8 mouse cellular contexts compared by ENCODE assay signal in the genomic region with DNA sequence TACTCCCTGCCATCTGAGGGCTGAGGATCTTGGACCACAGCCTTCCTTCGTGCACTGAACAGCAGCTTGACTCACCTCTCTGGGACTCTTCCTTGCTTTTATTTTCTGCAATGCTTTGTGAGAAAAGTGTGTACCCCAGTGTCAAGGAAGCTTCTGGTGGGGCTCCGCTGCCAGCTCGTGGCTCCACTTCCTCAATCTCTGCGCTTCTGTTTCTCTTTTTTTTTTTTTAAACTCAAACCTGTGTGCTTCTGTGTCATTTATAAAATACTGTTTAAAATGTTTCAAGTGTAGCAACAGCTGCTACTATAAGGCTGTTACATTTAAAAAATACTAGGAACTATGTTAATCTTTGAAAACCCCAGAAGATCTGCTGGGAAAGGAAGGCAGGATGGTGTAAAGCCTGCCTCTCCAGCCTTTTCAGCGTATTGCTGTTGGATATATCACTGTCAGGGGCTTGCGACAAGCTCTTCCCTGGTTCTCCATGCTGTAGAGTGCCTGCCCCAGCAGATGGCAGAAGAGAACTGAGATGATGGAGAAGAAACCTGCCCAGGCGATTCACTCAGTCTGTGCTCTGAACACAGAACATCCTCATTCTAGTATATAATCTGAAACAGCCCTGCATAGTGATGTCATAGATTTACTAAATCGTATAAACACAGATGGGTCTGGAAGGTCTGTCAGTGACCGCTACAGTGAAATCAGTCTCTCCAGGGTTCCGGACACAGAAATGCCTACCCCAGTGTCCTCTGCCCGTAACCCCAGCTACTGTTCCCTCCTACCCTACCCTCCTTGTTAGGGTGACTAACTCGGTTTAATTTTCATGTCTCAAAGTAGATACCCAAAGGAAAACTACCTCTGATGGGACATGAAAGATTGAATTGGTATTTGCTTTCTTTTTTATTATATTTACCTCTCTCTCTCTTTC.
DNase-seq lines count a peak whose midpoint lies in the region; ATAC-seq and TF ChIP-seq lines count a peak whose summit lies in the region.

No protein-coding gene starts in this region.

- H3K79me2 ChIP-seq in macrophage (ENCODE audit: inconsistent target), result no peaks in the 10 kb centered on the region

- 20% methylated on average over 12 of the region's 12 CpGs for WGBS in macrophage (ENCODE audit: missing documents)

- peak; percentile 86 for TF ChIP-seq CTCF in left cerebral cortex, adult 2 months (IDR thresholded peaks at IDR 0.05)

- peak; percentile 59 for DNase-seq in R1 (ENCODE audit: low read depth, low spot score)
- peak; percentile 76 for DNase-seq in gastrocnemius, postnatal 10 days
- peak; percentile 16 for DNase-seq in hindlimb bud, embryonic 11.5 days (ENCODE audit: extremely low spot score, low read depth, low spot score)
- peak; percentile 83 to 89 for DNase-seq in left cerebral cortex, adult 2 months (ENCODE audit: extremely low spot score in 1 of 2, low spot score in 2 of 2)
- DNase-seq in retina, postnatal 7 days (ENCODE audit: low read depth, low spot score), result peak; percentile 69
- DNase-seq in thymus, postnatal 4 days, result peak; percentile 87

- H3K4me3 ChIP-seq in left cerebral cortex, adult 2 months, result no peak overlapping the region
- peak overlapping the region; percentile 1; the same call in 1 of the 2 replicates for H3K4me3 ChIP-seq in macrophage (ENCODE audit: inconsistent target)

- peak; percentile 67 for ATAC-seq in common myeloid progenitor, adult 5-6 weeks (replicated peaks; ENCODE audit: low read depth, poor library complexity, severe bottlenecking)

- H3K36me3 ChIP-seq in macrophage (ENCODE audit: inconsistent target), result no peaks in the 10 kb centered on the region

- H3K27ac ChIP-seq in left cerebral cortex, adult 2 months, result no peak overlapping the region
- H3K27ac ChIP-seq in macrophage, result peak overlapping the region; percentile 36

- intact Hi-C loops in left cerebral cortex, adult 2 months (cut with DNase I), result loop anchor here (1.0 to 10.0 kb wide), 4 partner anchors 86 to 510 kb away; a partner anchor contains a TSS

Comparison
In these comparisons a context has a peak if more than half of its experiments do, and no peak if none do; other contexts are left out.
1. DNase-seq: peak in every context shown above with its lines; median percentile 87 in thymus, postnatal 4 days; 86 in left cerebral cortex, adult 2 months; 76 in gastrocnemius, postnatal 10 days; 69 in retina, postnatal 7 days; 59 in R1; 16 in hindlimb bud, embryonic 11.5 days.